Mouse (Mus musculus) myocyte (in vitro differentiated cells): Measurements from ENCODE around the gene Acat3.
"Not testable (repeated sequence)": the region's sequence is repeated elsewhere in the genome, so short reads cannot be mapped to it uniquely, and the experiment has no call there.

Source experiments
- CEBPB ChIP-seq: IDR thresholded peaks from 2 replicates; pipeline ENCODE4 v1.6.1; 2011; ENCODE audit warnings: mild to moderate bottlenecking, moderate library complexity; ENCODE audit not compliant: poor library complexity, insufficient read depth, severe bottlenecking
- E2F4 ChIP-seq: IDR thresholded peaks from one replicate; pipeline ENCODE4 v1.6.1; 2011; ENCODE audit warnings: mild to moderate bottlenecking, control low read depth, moderate library complexity; ENCODE audit not compliant: insufficient read depth
- MAX ChIP-seq: IDR thresholded peaks from one replicate; pipeline ENCODE4 v1.6.1; 2011; ENCODE audit warnings: low read depth, mild to moderate bottlenecking, control low read depth
- MYOD1 ChIP-seq, 3 experiments: IDR thresholded peaks; one replicate each; pipeline ENCODE4 v1.6.1; 2011; ENCODE audit warnings: control low read depth in 2 of 3, low read depth in 2 of 3, mild to moderate bottlenecking in 2 of 3, moderate library complexity in 1 of 3; ENCODE audit not compliant: insufficient read length in 2 of 3, control insufficient read depth in 1 of 3
- POLR2A ChIP-seq: IDR thresholded peaks from one replicate; pipeline ENCODE4 v1.6.1; 2011; ENCODE audit warnings: low read depth, mild to moderate bottlenecking, control low read depth, moderate library complexity; ENCODE audit not compliant: insufficient read length
- REST ChIP-seq: IDR thresholded peaks from one replicate; pipeline ENCODE4 v1.6.1; 2011; ENCODE audit warnings: mild to moderate bottlenecking, control low read depth, moderate library complexity; ENCODE audit not compliant: insufficient read depth, insufficient read length
- SRF ChIP-seq: IDR thresholded peaks from one replicate; pipeline ENCODE4 v1.6.1; 2011; ENCODE audit warnings: low read depth; ENCODE audit not compliant: control insufficient read depth, insufficient read length
- TCF12 ChIP-seq: IDR thresholded peaks from one replicate; pipeline ENCODE4 v1.6.1; 2011; ENCODE audit warnings: mild to moderate bottlenecking, control low read depth; ENCODE audit not compliant: poor library complexity, insufficient read depth, severe bottlenecking
- USF1 ChIP-seq: IDR thresholded peaks from one replicate; pipeline ENCODE4 v1.6.1; 2011; ENCODE audit warnings: low read depth, mild to moderate bottlenecking, control low read depth, moderate library complexity

DNA sequence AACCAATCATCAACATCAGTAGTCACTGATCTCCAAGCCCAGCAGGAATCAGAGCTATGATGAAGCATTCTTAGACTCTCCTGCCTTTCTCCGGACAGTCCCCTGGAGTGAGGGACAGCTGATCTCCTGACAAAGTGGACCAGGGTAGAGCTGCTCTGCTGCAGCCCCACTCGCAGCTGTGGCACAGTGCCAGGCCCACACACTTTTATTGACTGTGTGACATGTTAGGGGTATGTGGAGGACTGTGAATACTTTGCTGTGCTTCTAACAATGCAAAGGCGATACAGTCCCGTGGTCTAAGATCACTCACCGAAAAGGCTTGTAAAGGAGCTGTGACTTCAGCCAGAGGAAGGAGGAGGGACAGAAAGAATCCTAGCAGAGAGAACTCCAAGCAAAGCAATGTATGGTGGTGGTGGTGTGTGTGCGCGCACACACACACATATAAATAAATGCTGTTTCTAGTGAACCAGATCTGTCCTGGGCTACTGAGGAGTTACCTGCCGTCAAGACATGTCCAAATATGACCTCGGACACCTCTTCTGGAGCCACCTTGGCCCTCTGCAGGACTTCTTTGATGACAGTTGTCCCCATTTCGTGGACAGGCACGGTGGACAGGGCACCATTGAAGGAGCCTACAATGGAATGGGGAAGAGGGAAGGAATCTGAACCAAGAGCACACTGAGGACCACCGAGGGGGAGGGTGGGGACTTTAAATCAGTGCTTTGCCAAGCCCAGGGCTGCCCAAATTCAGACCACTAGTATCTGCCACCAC, 837 bp downstream of the Acat3 start:
- not testable (repeated sequence) for TF ChIP-seq MAX; POLR2A; MYOD1 (IDR thresholded peaks at IDR 0.05; ENCODE audit: control insufficient read depth in 1 of 3, insufficient read length in 2 of 3, low read depth in 2 of 3); TCF12; E2F4; REST; SRF; USF1; CEBPB
